Comparison of ENCODE assay signal across 16 mouse cellular contexts in genomic region chr9:86631153-86631552, GRCm38 (mm10). TPM values are rescaled to one million over a fixed set of nuclear protein-coding genes. Genes with fewer than 3 reads are reported as not detected.
DNase-seq lines count a peak whose midpoint lies in the region; ATAC-seq and TF ChIP-seq lines count a peak whose summit lies in the region.
"Had no signal": no experiment of that assay in that cellular context is flagged by ENCODE, and none has a peak within 500 bp of the region (broad histone marks: within the 10 kb centered on the region; RNA-seq: fewer than 3 reads in every experiment).

No protein-coding gene starts in this region.

- TF ChIP-seq EP300 in stomach, postnatal 0 days (optimal IDR thresholded peaks at IDR 0.05), result no peak

- TF ChIP-seq POLR2A in liver, adult 2 months (IDR thresholded peaks at IDR 0.05; ENCODE audit: extremely low read depth, insufficient read depth, low read length), result no peak

- no peak for DNase-seq in liver, adult 2 months (ENCODE audit: extremely low read depth, low read depth, low spot score)
- DNase-seq in liver, embryonic 11.5 days (ENCODE audit: low spot score), result no peak
- DNase-seq in c-Kit-positive CD71-negative TER-119-negative erythroid progenitor cells, embryonic 14.5 days (ENCODE audit: low read depth), result peak; percentile 5
- DNase-seq in right cerebral cortex, adult 18-20 months, result no peak
- no peak for DNase-seq in layer of hippocampus, adult 2 months (ENCODE audit: low spot score in 2 of 2)
- DNase-seq in stomach, postnatal 0 days (ENCODE audit: low spot score), result no peak
- DNase-seq: cerebellum, postnatal 10 days; gastrocnemius, postnatal 10 days; layer of hippocampus, adult 9-11 months; spleen, adult 18-20 months had no signal

- no peak for ATAC-seq in liver, embryonic 11.5 days (replicated peaks; ENCODE audit: low FRiP score)
- peak; percentile 96 for ATAC-seq in CD4-positive, CD25-positive, alpha-beta regulatory T cell, adult 4 months
- ATAC-seq in megakaryocyte progenitor cell, adult 5-6 weeks (replicated peaks; ENCODE audit: poor library complexity), result peak; percentile 85
- ATAC-seq in stomach, postnatal 0 days (ENCODE audit: low FRiP score, low TSS enrichment), result no peak

- H3K27me3 ChIP-seq in liver, adult 2 months (ENCODE audit: control insufficient read depth, insufficient read depth, low read length), result no peaks in the 10 kb centered on the region
- no peaks in the 10 kb centered on the region for H3K27me3 ChIP-seq in liver, embryonic 11.5 days (replicated peaks; ENCODE audit: control insufficient read depth, insufficient read depth, low read length)
- H3K27me3 ChIP-seq in stomach, postnatal 0 days (ENCODE audit: control insufficient read depth, insufficient read depth, low read length), result no peaks in the 10 kb centered on the region
- H3K27me3 ChIP-seq: embryonic facial prominence, embryonic 13.5 days; hindbrain, embryonic 13.5 days; kidney, embryonic 15.5 days; liver, embryonic 15.5 days had no signal

- no peaks in the 10 kb centered on the region for H3K9me3 ChIP-seq in liver, embryonic 11.5 days (ENCODE audit: control insufficient read depth, low read length)
- H3K9me3 ChIP-seq in stomach, postnatal 0 days (ENCODE audit: control insufficient read depth, low read length), result no peaks in the 10 kb centered on the region
- H3K9me3 ChIP-seq: embryonic facial prominence, embryonic 13.5 days; hindbrain, embryonic 13.5 days; kidney, embryonic 15.5 days; liver, embryonic 15.5 days had no signal

- H3K9ac ChIP-seq in liver, adult 2 months (ENCODE audit: low read depth, low read length), result no peak overlapping the region
- no peak overlapping the region for H3K9ac ChIP-seq in liver, embryonic 11.5 days (ENCODE audit: low read depth, low read length)
- H3K9ac ChIP-seq in stomach, postnatal 0 days (ENCODE audit: low read length), result no peak overlapping the region
- H3K9ac ChIP-seq: embryonic facial prominence, embryonic 13.5 days; hindbrain, embryonic 13.5 days; kidney, embryonic 15.5 days; liver, embryonic 15.5 days had no signal

- H3K79me2 ChIP-seq in liver, adult 2 months (ENCODE audit: control insufficient read depth, insufficient read depth, low read length), result no peaks in the 10 kb centered on the region

- H3K4me2 ChIP-seq in liver, embryonic 11.5 days, result no peak overlapping the region
- no peak overlapping the region for H3K4me2 ChIP-seq in stomach, postnatal 0 days (replicated peaks; ENCODE audit: low read depth)
- H3K4me2 ChIP-seq: embryonic facial prominence, embryonic 13.5 days; hindbrain, embryonic 13.5 days; kidney, embryonic 15.5 days; liver, embryonic 15.5 days had no signal

- TF ChIP-seq CTCF in liver, adult 2 months (IDR thresholded peaks at IDR 0.05; ENCODE audit: low read depth, low read length), result no peak
- TF ChIP-seq CTCF in layer of hippocampus, adult 2 months (conservative IDR thresholded peaks at IDR 0.05), result no peak
- TF ChIP-seq CTCF in stomach, postnatal 0 days (IDR thresholded peaks at IDR 0.05; ENCODE audit: low read depth), result no peak

- WGBS in liver, adult 2 months, result 68% methylated on average over 7 of the region's 7 CpGs
- WGBS in liver, embryonic 11.5 days, result 79% methylated on average over 7 of the region's 7 CpGs
- WGBS in stomach, postnatal 0 days, result 57% methylated on average over 7 of the region's 7 CpGs

- 0 out of 2 replicates have a peak overlapping the region, but pooled peaks have one; percentile 0 for H3K4me3 ChIP-seq in liver, adult 2 months (ENCODE audit: insufficient read depth, low read depth, low read length)
- no peak overlapping the region for H3K4me3 ChIP-seq in liver, embryonic 11.5 days (ENCODE audit: low read depth, low read length)
- H3K4me3 ChIP-seq in layer of hippocampus, adult 2 months, result no peak overlapping the region
- no peak overlapping the region for H3K4me3 ChIP-seq in stomach, postnatal 0 days (ENCODE audit: low read depth, low read length)
- H3K4me3 ChIP-seq: embryonic facial prominence, embryonic 13.5 days; hindbrain, embryonic 13.5 days; kidney, embryonic 15.5 days; liver, embryonic 15.5 days had no signal

- peaks cover 54% of the 10 kb centered on the region for H3K36me3 ChIP-seq in liver, adult 2 months (ENCODE audit: control insufficient read depth, insufficient read depth, low read length)
- H3K36me3 ChIP-seq in liver, embryonic 11.5 days (ENCODE audit: control insufficient read depth, insufficient read depth, low read length), result no peaks in the 10 kb centered on the region
- H3K36me3 ChIP-seq in stomach, postnatal 0 days (ENCODE audit: control insufficient read depth, insufficient read depth, low read length), result no peaks in the 10 kb centered on the region
- H3K36me3 ChIP-seq: embryonic facial prominence, embryonic 13.5 days; hindbrain, embryonic 13.5 days; kidney, embryonic 15.5 days; liver, embryonic 15.5 days had no signal

- no peaks in the 10 kb centered on the region for H3K4me1 ChIP-seq in liver, adult 2 months (ENCODE audit: control insufficient read depth, insufficient read depth, low read length)
- no peaks in the 10 kb centered on the region for H3K4me1 ChIP-seq in liver, embryonic 11.5 days (replicated peaks; ENCODE audit: control insufficient read depth, insufficient read depth, low read length)
- H3K4me1 ChIP-seq in stomach, postnatal 0 days (replicated peaks; ENCODE audit: control insufficient read depth, insufficient read depth), result no peaks in the 10 kb centered on the region
- H3K4me1 ChIP-seq: kidney, embryonic 15.5 days; liver, embryonic 15.5 days had no signal

- H3K27ac ChIP-seq in liver, adult 2 months (replicated peaks; ENCODE audit: insufficient read depth, low read depth, low read length), result no peak overlapping the region
- H3K27ac ChIP-seq in liver, embryonic 11.5 days (ENCODE audit: low read depth, low read length), result no peak overlapping the region
- no peak overlapping the region for H3K27ac ChIP-seq in layer of hippocampus, adult 2 months
- H3K27ac ChIP-seq in stomach, postnatal 0 days (replicated peaks), result no peak overlapping the region
- H3K27ac ChIP-seq: embryonic facial prominence, embryonic 13.5 days; hindbrain, embryonic 13.5 days; kidney, embryonic 15.5 days; liver, embryonic 15.5 days had no signal

RNA-seq across cellular contexts. Expression of gene Rwdd2a, which starts 59.4 kb away (rescaled TPM):
- 0.20 TPM in 1 of 2 replicates, not detected in the other for total RNA-seq in liver, adult 2 months (2014; rRNA removed)
- 0.11 TPM in 1 of 2 replicates, not detected in the other for polyA plus RNA-seq in liver, adult 2 months (2012; rRNA removed)
- 2.4 and 2.5 TPM in 2 replicates for polyA plus RNA-seq in liver, embryonic 11.5 days (2014; fragmentation: Nextera tagmentation; extraction: Ambion mirVana)
- 1 to 10 TPM; 4.6 to 5.5 TPM for polyA plus RNA-seq in CD4-positive, CD25-positive, alpha-beta regulatory T cell, adult 4 months (2017; shearing (Covaris generic))
- 4.9 and 6.3 TPM in 2 replicates for total RNA-seq in megakaryocyte progenitor cell, adult 5-6 weeks (2015)
- 2.5 and 5.7 TPM in 2 replicates for total RNA-seq in megakaryocyte progenitor cell, adult 5-6 weeks (2017)
- total RNA-seq in layer of hippocampus, adult 2 months (2021), result 10 to 100 TPM; 28.2 TPM
- 1.7 and 1.8 TPM in 2 replicates for polyA plus RNA-seq in stomach, postnatal 0 days (2015; fragmentation: Nextera tagmentation; extraction: Ambion mirVana)

RNA-seq across cellular contexts. Expression of gene Pgm3, which starts 59.5 kb away (rescaled TPM):
- total RNA-seq in liver, adult 2 months (2014; rRNA removed), result 13.3 and 16.5 TPM in 2 replicates
- 3.7 TPM in 2 replicates for polyA plus RNA-seq in liver, adult 2 months (2012; rRNA removed)
- polyA plus RNA-seq in liver, embryonic 11.5 days (2014; fragmentation: Nextera tagmentation; extraction: Ambion mirVana), result 25.9 and 28.3 TPM in 2 replicates
- 10 to 100 TPM; 17.0 to 24.9 TPM for polyA plus RNA-seq in CD4-positive, CD25-positive, alpha-beta regulatory T cell, adult 4 months (2017; shearing (Covaris generic))
- 27.0 and 31.0 TPM in 2 replicates for total RNA-seq in megakaryocyte progenitor cell, adult 5-6 weeks (2015)
- total RNA-seq in megakaryocyte progenitor cell, adult 5-6 weeks (2017), result 25.1 and 31.6 TPM in 2 replicates
- 10 to 100 TPM; 14.6 to 15.6 TPM for total RNA-seq in layer of hippocampus, adult 2 months (2021)
- polyA plus RNA-seq in stomach, postnatal 0 days (2015; fragmentation: Nextera tagmentation; extraction: Ambion mirVana), result 18.0 and 21.2 TPM in 2 replicates

Comparison
In these comparisons a context has a peak if more than half of its experiments do, and no peak if none do; other contexts are left out.
1. ATAC-seq: peak in CD4-positive, CD25-positive, alpha-beta regulatory T cell, adult 4 months (single experiment) and megakaryocyte progenitor cell, adult 5-6 weeks (single experiment); none in liver, embryonic 11.5 days (single experiment) and stomach, postnatal 0 days (single experiment).